Mouse (Mus musculus) embryonic fibroblast, embryonic 13.5 days (primary cell): ENCODE results near the gene Gxylt2. TPM values are rescaled to one million over a fixed set of nuclear protein-coding genes. Genes with fewer than 3 reads are reported as not detected.
A peak's percentile ranks its signal among the peaks of the same experiment; 100 is the strongest.

ENCODE experiments used
- H3K27ac ChIP-seq: 2 replicates; pipeline ENCODE4 v1.5.1; 2012; ENCODE audit warnings: low read length, control low read depth, inconsistent platforms; ENCODE audit not compliant: insufficient read depth
- H3K4me1 ChIP-seq: 2 replicates; pipeline ENCODE4 v1.6.1; 2011; ENCODE audit warnings: low read length; ENCODE audit not compliant: control insufficient read depth, insufficient read depth
- H3K4me3 ChIP-seq: 2 replicates; pipeline ENCODE4 v1.5.1; 2011; ENCODE audit warnings: mild to moderate bottlenecking, control low read depth, low read length; ENCODE audit not compliant: insufficient read depth
- CTCF ChIP-seq: IDR thresholded peaks from 2 replicates; pipeline ENCODE4 v1.5.1; 2011; ENCODE audit warnings: mild to moderate bottlenecking, control low read depth, low read length, moderate library complexity, borderline replicate concordance; ENCODE audit not compliant: insufficient read depth
- POLR2A ChIP-seq: IDR thresholded peaks from 2 replicates; pipeline ENCODE4 v1.6.1; 2011; ENCODE audit warnings: low read depth, mild to moderate bottlenecking, control low read depth, low read length, moderate library complexity
- polyA plus RNA-seq: library from polyadenylated mRNA; stranded (reverse); fragments of >200 nt; gene quantifications from 2 replicates; pipeline ENCODE4 v1.2.4, GENCODE M21; 2011; ENCODE audit warnings: low read depth; ENCODE audit not compliant: missing spikeins, insufficient read length

Gxylt2 gene
- polyA plus RNA-seq, 1 experiment = 73.4 TPM

- Histone ChIP-seq H3K4me3 (no peak overlapping the region), H3K27ac (peak overlapping the region; percentile 85), H3K4me1 (peaks cover 18% of the 10 kb centered on the region)
- TF ChIP-seq CTCF (no peak), POLR2A (no peak)
Observed at GRCm38 (mm10) chr6:100799290-100799689, 94.8 kb downstream of the Gxylt2 start.

- Histone ChIP-seq H3K4me3 (no peak overlapping the region), H3K27ac (peak overlapping the region; percentile 84), H3K4me1 (peaks cover 18% of the 10 kb centered on the region)
- TF ChIP-seq POLR2A = no peak
- TF ChIP-seq CTCF = no peak
Observed at GRCm38 (mm10) chr6:100799766-100800165, 95.2 kb downstream of the Gxylt2 start.

GRCm38 (mm10) chr6:100800497-100800955, 96.0 kb downstream of the Gxylt2 start:
- H3K27ac ChIP-seq = peak overlapping the region; percentile 84
- H3K4me1 ChIP-seq = peaks cover 18% of the 10 kb centered on the region
- no peak overlapping the region for H3K4me3 ChIP-seq
- TF ChIP-seq CTCF (no peak), POLR2A (no peak; the same call in 1 of the 2 replicates)

DNA sequence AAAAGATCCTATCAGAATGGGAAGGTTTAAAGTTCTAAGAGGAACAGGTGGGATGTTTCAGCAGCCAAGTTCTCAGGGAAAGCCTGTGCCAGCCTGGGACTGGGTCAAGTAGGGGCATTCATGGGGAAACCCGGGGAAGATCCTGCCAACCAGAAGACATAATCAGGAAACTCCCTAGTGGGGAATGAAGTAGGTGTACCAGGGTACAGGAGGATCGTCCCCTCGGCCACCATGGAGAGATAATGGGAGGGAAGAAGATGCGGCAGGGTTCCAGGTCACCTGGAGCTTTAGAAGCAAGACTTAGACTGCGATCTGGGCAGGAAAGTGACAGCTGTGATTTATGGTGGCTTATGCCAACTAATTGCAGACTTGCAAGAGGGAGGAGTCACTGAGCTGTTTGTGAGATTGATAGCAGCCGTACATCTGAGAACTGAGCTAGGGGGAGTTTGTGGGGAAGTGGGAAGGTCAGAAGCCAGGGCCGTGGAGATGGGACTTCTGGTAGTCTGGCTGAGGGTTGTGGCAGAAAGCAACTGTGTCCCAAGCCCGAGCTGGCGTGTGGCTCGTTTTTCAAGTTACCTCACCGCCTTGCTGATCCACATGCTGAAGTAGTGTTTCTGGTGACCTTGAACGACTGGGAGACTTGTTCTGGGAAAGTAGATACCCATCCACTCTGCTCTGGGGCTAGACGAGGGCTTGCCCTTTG, 98.0 kb downstream of the Gxylt2 start:
- no peak overlapping the region for H3K4me3 ChIP-seq
- H3K4me1 ChIP-seq = peaks cover 18% of the 10 kb centered on the region
- no peak for TF ChIP-seq CTCF
- TF ChIP-seq POLR2A = no peak
- H3K27ac ChIP-seq = no peak overlapping the region

DNA sequence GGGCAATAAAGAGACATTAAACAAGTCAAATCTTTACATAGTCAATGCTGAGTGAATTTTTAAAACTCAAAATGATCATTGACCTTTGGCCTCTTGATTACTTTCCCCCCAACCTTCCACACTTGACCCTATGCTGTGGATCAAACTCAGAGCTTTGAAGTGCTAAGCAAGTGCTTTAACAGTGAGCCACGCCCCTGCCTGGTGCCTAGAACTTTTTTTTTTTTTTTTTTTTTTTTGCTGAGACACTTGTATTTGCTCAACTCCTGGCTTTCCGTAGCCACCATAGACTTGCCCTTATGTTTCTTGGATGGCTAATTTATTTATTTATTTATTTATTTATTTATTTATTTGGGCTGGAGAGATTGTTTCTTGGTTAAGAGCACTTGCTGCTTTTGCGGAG, 98.7 kb downstream of the Gxylt2 start:
- Histone ChIP-seq H3K27ac (no peak overlapping the region), H3K4me1 (peaks cover 18% of the 10 kb centered on the region), H3K4me3 (no peak overlapping the region)
- TF ChIP-seq CTCF (no peak), POLR2A (no peak)

GRCm38 (mm10) chr6:100807187-100807586, 102.7 kb downstream of the Gxylt2 start:
- Histone ChIP-seq H3K4me3 (no peak overlapping the region), H3K27ac (no peak overlapping the region), H3K4me1 (no peaks in the 10 kb centered on the region)
- no peak for TF ChIP-seq CTCF
- no peak for TF ChIP-seq POLR2A

DNA sequence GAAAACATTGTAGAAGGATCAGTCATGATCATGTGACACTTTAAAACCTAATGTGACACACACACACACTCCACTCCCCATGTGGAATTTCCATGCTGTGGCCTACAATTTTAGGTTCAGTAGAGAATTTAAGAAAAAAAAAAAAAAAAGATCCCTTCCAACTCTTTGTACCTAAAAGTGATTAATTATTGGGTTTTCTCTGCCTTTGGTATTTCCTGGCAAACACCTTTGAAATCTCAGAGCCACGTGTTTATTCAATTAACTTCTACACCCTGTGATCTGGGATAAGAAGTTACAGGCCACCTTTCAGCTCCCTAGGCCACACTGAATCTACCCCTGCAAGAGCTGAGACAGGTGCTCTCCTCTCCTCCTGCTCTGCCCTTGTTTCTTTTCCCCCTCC, 103.2 kb downstream of the Gxylt2 start:
- H3K27ac ChIP-seq = no peak overlapping the region
- H3K4me1 ChIP-seq = no peaks in the 10 kb centered on the region
- TF ChIP-seq POLR2A = no peak
- no peak for TF ChIP-seq CTCF
- no peak overlapping the region for H3K4me3 ChIP-seq

DNA sequence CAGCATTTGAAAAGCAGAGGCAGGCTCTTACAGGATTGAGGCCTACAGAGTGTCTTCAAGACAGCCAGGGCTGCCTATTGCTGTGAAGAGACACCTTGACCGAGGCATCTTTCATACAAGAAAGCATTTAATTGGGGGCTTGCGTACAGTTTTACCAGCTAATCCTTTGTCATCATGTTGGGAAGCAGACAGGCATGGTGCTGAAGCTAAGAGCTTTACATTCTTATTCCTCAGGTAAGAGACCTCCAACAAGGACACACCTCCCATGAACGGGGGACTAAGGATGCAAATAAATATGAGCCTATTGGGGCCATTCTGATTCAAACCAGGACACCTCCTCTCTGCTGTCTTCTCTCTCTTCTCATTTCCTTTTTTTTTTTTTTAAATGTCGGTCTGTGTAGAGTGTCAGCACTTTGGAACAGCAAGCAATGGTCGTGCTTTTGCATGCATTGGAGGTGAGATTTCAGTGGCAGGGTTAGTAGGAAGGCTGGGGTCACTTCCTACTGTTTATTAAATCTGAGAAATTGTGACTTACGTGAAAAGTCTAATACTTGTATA, 103.8 kb downstream of the Gxylt2 start:
- H3K4me3 ChIP-seq = no peak overlapping the region
- H3K4me1 ChIP-seq = no peaks in the 10 kb centered on the region
- TF ChIP-seq POLR2A (no peak), CTCF (no peak)
- no peak overlapping the region for H3K27ac ChIP-seq

GRCm38 (mm10) chr6:100810117-100810516, 105.6 kb downstream of the Gxylt2 start:
- TF ChIP-seq POLR2A = no peak
- no peak for TF ChIP-seq CTCF
- Histone ChIP-seq H3K4me3 (no peak overlapping the region), H3K4me1 (no peaks in the 10 kb centered on the region), H3K27ac (no peak overlapping the region)

- TF ChIP-seq POLR2A (no peak), CTCF (no peak)
Observed at GRCm38 (mm10) chr6:100811731-100812130, 107.2 kb downstream of the Gxylt2 start.

DNA sequence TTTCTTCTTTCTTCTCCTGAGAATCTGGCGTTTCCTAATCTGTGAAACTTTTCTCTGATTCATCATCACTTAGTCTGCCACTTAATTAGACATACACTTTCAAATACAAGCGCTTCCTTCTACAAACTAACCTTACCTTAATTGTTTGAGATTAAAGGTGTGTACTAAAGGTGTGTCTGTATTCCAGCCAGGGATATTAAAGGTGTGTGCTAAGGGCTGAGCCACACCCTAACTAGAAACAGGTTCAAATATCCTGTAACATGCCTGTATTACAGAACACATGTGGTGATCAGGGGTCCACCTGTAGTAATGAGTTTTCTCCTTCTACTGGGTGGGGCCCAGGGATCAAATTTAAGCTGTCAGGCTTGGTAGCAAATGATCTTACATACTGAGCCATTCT, 116.8 kb downstream of the Gxylt2 start:
- H3K4me1 ChIP-seq = no peaks in the 10 kb centered on the region
- no peak overlapping the region for H3K27ac ChIP-seq
- H3K4me3 ChIP-seq = no peak overlapping the region
- TF ChIP-seq CTCF (no peak), POLR2A (no peak)

More at GRCm38 (mm10) chr6:100811731-100812130, 107.2 kb downstream of the Gxylt2 start:
- Histone ChIP-seq H3K27ac (no peak overlapping the region), H3K4me1 (no peaks in the 10 kb centered on the region), H3K4me3 (no peak overlapping the region)
